Mouse (Mus musculus) neural tube, embryonic 12.5 days (tissue): ENCODE data around the gene Ubr3. TPM values are rescaled to one million over a fixed set of nuclear protein-coding genes. Genes with fewer than 3 reads are reported as not detected.

Source experiments
- ATAC-seq: fragments of 200-750 bp; cut with Nextera tagmentation; 2 replicates; pipeline ENCODE4 v1.8.0; 2017; ENCODE audit warnings: low read depth, mild to moderate bottlenecking, moderate TSS enrichment, moderate library complexity; ENCODE audit not compliant: low FRiP score
- H3K27ac ChIP-seq: fragments of 300-500 bp; sonication (generic); 2 replicates; pipeline ENCODE4 v1.5.1; 2016
- H3K27me3 ChIP-seq: fragments of 300-500 bp; sonication (generic); replicated peaks from 2 replicates; pipeline ENCODE4 v1.6.1; 2016; ENCODE audit warnings: mild to moderate bottlenecking
- H3K36me3 ChIP-seq: fragments of 300-500 bp; sonication (generic); 2 replicates; pipeline ENCODE4 v1.6.1; 2016; ENCODE audit warnings: mild to moderate bottlenecking
- H3K4me1 ChIP-seq: fragments of 300-500 bp; sonication (generic); 2 replicates; pipeline ENCODE4 v1.6.1; 2016
- H3K4me2 ChIP-seq: fragments of 300-500 bp; sonication (generic); replicated peaks from 2 replicates; pipeline ENCODE4 v1.6.1; 2016; ENCODE audit warnings: mild to moderate bottlenecking
- H3K4me3 ChIP-seq: fragments of 300-500 bp; sonication (generic); 2 replicates; pipeline ENCODE4 v1.5.1; 2016
- H3K9ac ChIP-seq: fragments of 300-500 bp; sonication (generic); 2 replicates; pipeline ENCODE4 v1.6.1; 2016; ENCODE audit warnings: mild to moderate bottlenecking
- H3K9me3 ChIP-seq: fragments of 300-500 bp; sonication (generic); 2 replicates; pipeline ENCODE4 v1.6.1; 2016; ENCODE audit warnings: mild to moderate bottlenecking
- WGBS: fragments of 180-500 bp; shearing (Covaris S2); methylation state at CpG from one replicate; pipeline ENCODE4 v1.1.7; 2016; 5-methylcytosine and 5-hydroxymethylcytosine counted together
- polyA plus RNA-seq: library from polyadenylated mRNA; unstranded; fragments of >200 nt; fragmentation: Nextera tagmentation; extraction: Ambion mirVana; gene quantifications from 2 replicates; pipeline ENCODE4 v1.2.1, GENCODE M21; 2016

Gene Ubr3
- polyA plus RNA-seq, 1 experiment from 2014 or later = 22.6 TPM

- 0 out of 2 replicates have a peak, but pooled peaks cover 8% of the 10 kb centered on the region for H3K4me1 ChIP-seq
- WGBS = 84% methylated on average over 11 of the region's 11 CpGs
- H3K9me3 ChIP-seq = no peaks in the 10 kb centered on the region
These were observed 150.8 kb downstream of the Ubr3 start for GRCm38 (mm10) chr2:70047868-70048267.

GRCm38 (mm10) chr2:70053803-70054202 is 156.8 kb downstream of the Ubr3 start:
- WGBS = 80% methylated on average over 9 of the region's 9 CpGs
- Histone ChIP-seq H3K9me3 (no peaks in the 10 kb centered on the region), H3K4me2 (no peak overlapping the region), H3K9ac (no peak overlapping the region), H3K36me3 (no peaks in the 10 kb centered on the region), H3K27ac (no peak overlapping the region), H3K27me3 (no peaks in the 10 kb centered on the region), H3K4me3 (no peak overlapping the region), H3K4me1 (no peaks in the 10 kb centered on the region)
- no peak for ATAC-seq

More at GRCm38 (mm10) chr2:70047868-70048267, 150.8 kb downstream of the Ubr3 start:
- Histone ChIP-seq H3K36me3 (no peaks in the 10 kb centered on the region), H3K9ac (no peak overlapping the region), H3K4me3 (no peak overlapping the region), H3K27ac (no peak overlapping the region), H3K4me2 (no peak overlapping the region), H3K27me3 (no peaks in the 10 kb centered on the region)
- ATAC-seq = no peak

GRCm38 (mm10) chr2:70058201-70058600 is 161.2 kb downstream of the Ubr3 start:
- 93% methylated on average over 4 of the region's 4 CpGs for WGBS
- Histone ChIP-seq H3K9ac (no peak overlapping the region), H3K4me1 (peaks cover 5% of the 10 kb centered on the region; the same call in 1 of the 2 replicates), H3K27ac (no peak overlapping the region), H3K9me3 (no peaks in the 10 kb centered on the region), H3K36me3 (no peaks in the 10 kb centered on the region), H3K4me3 (no peak overlapping the region), H3K4me2 (no peak overlapping the region), H3K27me3 (no peaks in the 10 kb centered on the region)
- no peak for ATAC-seq

GRCm38 (mm10) chr2:70060359-70061345 is 163.6 kb downstream of the Ubr3 start:
- Histone ChIP-seq H3K4me2 (no peak overlapping the region), H3K4me3 (no peak overlapping the region), H3K27me3 (no peaks in the 10 kb centered on the region), H3K9me3 (no peaks in the 10 kb centered on the region), H3K27ac (no peak overlapping the region), H3K36me3 (no peaks in the 10 kb centered on the region), H3K9ac (no peak overlapping the region), H3K4me1 (peaks cover 9% of the 10 kb centered on the region)
- 66% methylated on average over 11 of the region's 11 CpGs for WGBS
- no peak for ATAC-seq

GRCm38 (mm10) chr2:70065116-70065515 is 168.1 kb downstream of the Ubr3 start:
- Histone ChIP-seq H3K9ac (no peak overlapping the region), H3K4me3 (no peak overlapping the region), H3K4me2 (no peak overlapping the region), H3K27ac (no peak overlapping the region), H3K36me3 (no peaks in the 10 kb centered on the region), H3K4me1 (peaks cover 14% of the 10 kb centered on the region), H3K9me3 (no peaks in the 10 kb centered on the region), H3K27me3 (no peaks in the 10 kb centered on the region)
- WGBS = 90% methylated on average over 6 of the region's 6 CpGs
- no peak for ATAC-seq

GRCm38 (mm10) chr2:70065729-70066300 is 168.8 kb downstream of the Ubr3 start:
- Histone ChIP-seq H3K4me3 (no peak overlapping the region), H3K9me3 (no peaks in the 10 kb centered on the region), H3K4me1 (peaks cover 9% of the 10 kb centered on the region; the same call in 1 of the 2 replicates), H3K27ac (no peak overlapping the region), H3K4me2 (no peak overlapping the region), H3K9ac (no peak overlapping the region), H3K27me3 (no peaks in the 10 kb centered on the region), H3K36me3 (no peaks in the 10 kb centered on the region)
- 50% methylated on average over 7 of the region's 7 CpGs for WGBS
- ATAC-seq = no peak

DNA sequence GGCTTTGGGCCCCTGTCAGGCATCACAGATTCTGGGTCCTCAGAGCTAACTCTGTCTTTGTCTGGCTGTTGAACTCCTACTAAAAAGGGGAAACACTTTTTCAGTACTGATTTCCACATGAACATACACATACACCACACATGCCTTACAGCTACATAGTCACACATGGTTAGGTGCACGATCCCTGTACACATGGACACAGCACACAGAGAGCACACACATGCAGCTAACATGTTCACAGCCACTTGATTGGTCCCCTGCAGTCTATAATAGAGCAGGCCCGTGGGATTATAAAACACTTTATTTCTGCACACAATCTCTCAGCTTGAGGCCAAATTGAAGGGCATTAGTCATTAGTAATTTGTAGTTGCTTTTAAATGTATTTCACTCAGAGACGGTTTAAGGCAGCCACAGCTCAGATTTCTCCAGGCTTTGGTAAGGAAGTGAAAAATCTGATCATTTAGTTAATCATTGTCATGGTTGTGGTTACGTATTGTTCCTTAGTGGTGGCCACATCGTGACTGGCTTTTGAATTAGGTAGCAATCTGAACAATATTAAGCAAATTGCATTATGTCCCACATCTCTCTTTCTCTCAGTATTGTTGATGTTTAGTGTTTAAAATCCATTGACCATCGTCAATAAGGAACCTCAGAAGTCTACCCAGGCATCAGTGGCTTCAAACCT is 169.4 kb downstream of the Ubr3 start:
- ATAC-seq = no peak

GRCm38 (mm10) chr2:70069861-70070260 is 172.8 kb downstream of the Ubr3 start:
- H3K9me3 ChIP-seq = no peaks in the 10 kb centered on the region
- ATAC-seq = no peak
- no peaks in the 10 kb centered on the region for H3K36me3 ChIP-seq
- no peaks in the 10 kb centered on the region for H3K27me3 ChIP-seq
- peaks cover 9% of the 10 kb centered on the region; the same call in 1 of the 2 replicates for H3K4me1 ChIP-seq
- WGBS = 92% methylated on average over 5 of the region's 5 CpGs
- no peak overlapping the region for H3K4me2 ChIP-seq
- no peak overlapping the region for H3K4me3 ChIP-seq
- H3K9ac ChIP-seq = no peak overlapping the region
- no peak overlapping the region for H3K27ac ChIP-seq

More for the DNA sequence above, 169.4 kb downstream of the Ubr3 start:
- Histone ChIP-seq H3K4me3 (no peak overlapping the region), H3K27ac (no peak overlapping the region), H3K9ac (no peak overlapping the region), H3K27me3 (no peaks in the 10 kb centered on the region), H3K4me1 (peaks cover 9% of the 10 kb centered on the region; the same call in 1 of the 2 replicates), H3K4me2 (no peak overlapping the region), H3K36me3 (no peaks in the 10 kb centered on the region), H3K9me3 (no peaks in the 10 kb centered on the region)
- 57% methylated on average over 6 of the region's 6 CpGs for WGBS

Other genes starting within 250 kb of the Ubr3 start
- gene Klhl41, start 227.1 kb upstream of the Ubr3 start, polyA plus RNA-seq = 3.0 and 5.0 TPM in 2 replicates
- gene Fastkd1, start 183.7 kb upstream of the Ubr3 start, polyA plus RNA-seq = 17.1 and 17.4 TPM in 2 replicates
- 128 and 144 TPM in 2 replicates for gene Ppig, start 174.7 kb upstream of the Ubr3 start, polyA plus RNA-seq
- 4.4 and 4.7 TPM in 2 replicates for gene Ccdc173, start 107.7 kb upstream of the Ubr3 start, polyA plus RNA-seq
- gene Phospho2, start 107.6 kb upstream of the Ubr3 start, polyA plus RNA-seq = 38.3 and 39.2 TPM in 2 replicates
- gene Klhl23, start 75.3 kb upstream of the Ubr3 start, polyA plus RNA-seq = 46.4 and 50.9 TPM in 2 replicates
- gene Ssb, start 35.7 kb upstream of the Ubr3 start, polyA plus RNA-seq = 355 and 373 TPM in 2 replicates
- 30.6 and 36.2 TPM in 2 replicates for gene Mettl5, start 11.6 kb upstream of the Ubr3 start, polyA plus RNA-seq
- 0.04 and 0.19 TPM in 2 replicates for gene Myo3b, start 141.9 kb downstream of the Ubr3 start, polyA plus RNA-seq